Mouse (Mus musculus) olfactory bulb, adult 2 months (tissue): ENCODE measurements around the gene Dhcr24. TPM values are rescaled to one million over a fixed set of nuclear protein-coding genes. Genes with fewer than 3 reads are reported as not detected.
A peak's percentile ranks its signal among the peaks of the same experiment; 100 is the strongest.

ENCODE experiments used
- H3K27ac ChIP-seq: fragments of 200-500 bp; 2 replicates; pipeline ENCODE4 v1.5.1; 2012; ENCODE audit warnings: low read depth, low read length; ENCODE audit not compliant: insufficient read depth
- H3K4me1 ChIP-seq: fragments of 200-500 bp; 2 replicates; pipeline ENCODE4 v1.6.1; 2012; ENCODE audit warnings: low read length; ENCODE audit not compliant: control insufficient read depth, insufficient read depth
- H3K4me3 ChIP-seq: fragments of 200-500 bp; 2 replicates; pipeline ENCODE4 v1.5.1; 2012; ENCODE audit warnings: mild to moderate bottlenecking, low read depth, low read length, moderate library complexity; ENCODE audit not compliant: insufficient read depth
- CTCF ChIP-seq: fragments of 200-500 bp; IDR thresholded peaks from 2 replicates; pipeline ENCODE4 v1.5.1; 2012; ENCODE audit warnings: low read depth, mild to moderate bottlenecking, low read length, moderate library complexity; ENCODE audit not compliant: insufficient read depth
- POLR2A ChIP-seq: fragments of 200-500 bp; IDR thresholded peaks from 2 replicates; pipeline ENCODE4 v1.6.1; 2012; ENCODE audit warnings: mild to moderate bottlenecking, low read depth, low read length, moderate library complexity; ENCODE audit not compliant: insufficient read depth
- WGBS: fragments of 180-500 bp; shearing (Covaris S2); methylation state at CpG from one replicate; pipeline ENCODE4 v1.1.7; 2018; 5-methylcytosine and 5-hydroxymethylcytosine counted together
- polyA plus RNA-seq: library from polyadenylated mRNA; stranded (reverse); fragments of >200 nt; gene quantifications from 2 replicates; pipeline ENCODE4 v1.2.4, GENCODE M21; 2012; ENCODE audit warnings: low replicate concordance; ENCODE audit not compliant: missing spikeins, insufficient read depth, insufficient read length

Gene Dhcr24
- polyA plus RNA-seq, 1 experiment: not detected

GRCm38 (mm10) chr4:106557262-106557661 is 3.6 kb upstream of the Dhcr24 start:
- Histone ChIP-seq H3K27ac (no peak overlapping the region), H3K4me3 (no peak overlapping the region), H3K4me1 (peaks cover 8% of the 10 kb centered on the region)
- TF ChIP-seq CTCF (no peak), POLR2A (no peak)
- WGBS: 84% methylated on average over 5 of the region's 5 CpGs

- H3K4me3 ChIP-seq: no peak overlapping the region
- H3K27ac ChIP-seq: no peak overlapping the region
- H3K4me1 ChIP-seq: peaks cover 15% of the 10 kb centered on the region
- WGBS: no CpG with 5 or more reads among the region's 1 CpGs
- TF ChIP-seq POLR2A (no peak), CTCF (no peak)
These were observed 2.9 kb upstream of the Dhcr24 start for GRCm38 (mm10) chr4:106557978-106558377.

- no peak overlapping the region for H3K4me3 ChIP-seq
- H3K4me1 ChIP-seq: peaks cover 23% of the 10 kb centered on the region
- 47% methylated on average over 13 of the region's 13 CpGs for WGBS
- TF ChIP-seq POLR2A: no peak
- TF ChIP-seq CTCF: no peak
- H3K27ac ChIP-seq: no peak overlapping the region
These were observed 1.3 kb upstream of the Dhcr24 start for GRCm38 (mm10) chr4:106559343-106560212.

- WGBS: 7% methylated on average over 19 of the region's 20 CpGs
- TF ChIP-seq CTCF: no peak
- TF ChIP-seq POLR2A: no peak
- Histone ChIP-seq H3K4me1 (peaks cover 23% of the 10 kb centered on the region), H3K4me3 (peak overlapping the region; percentile 72), H3K27ac (peak overlapping the region; percentile 9; the same call in 1 of the 2 replicates)
These were observed 509 bp upstream of the Dhcr24 start for GRCm38 (mm10) chr4:106560213-106560845.

- WGBS: 10% methylated on average over 6 of the region's 6 CpGs
- TF ChIP-seq POLR2A: no peak
- TF ChIP-seq CTCF: no peak
These were observed 1.2 kb downstream of the Dhcr24 start for GRCm38 (mm10) chr4:106562006-106562405.

GRCm38 (mm10) chr4:106562837-106563790 is 2.3 kb downstream of the Dhcr24 start:
- Histone ChIP-seq H3K4me3 (0 out of 2 replicates have a peak overlapping the region, but pooled peaks have one; percentile 7), H3K4me1 (peaks cover 23% of the 10 kb centered on the region), H3K27ac (no peak overlapping the region)
- TF ChIP-seq POLR2A: no peak
- no peak for TF ChIP-seq CTCF
- WGBS: 61% methylated on average over 9 of the region's 9 CpGs

More at GRCm38 (mm10) chr4:106562006-106562405, 1.2 kb downstream of the Dhcr24 start:
- Histone ChIP-seq H3K4me3 (peak overlapping the region; percentile 72), H3K4me1 (peaks cover 23% of the 10 kb centered on the region), H3K27ac (no peak overlapping the region)

GRCm38 (mm10) chr4:106564161-106564560 is 3.3 kb downstream of the Dhcr24 start:
- no peak overlapping the region for H3K4me3 ChIP-seq
- peaks cover 23% of the 10 kb centered on the region for H3K4me1 ChIP-seq
- no peak overlapping the region for H3K27ac ChIP-seq
- TF ChIP-seq CTCF (no peak), POLR2A (no peak)
- WGBS: 79% methylated on average over 11 of the region's 11 CpGs

GRCm38 (mm10) chr4:106569680-106570079 is 8.8 kb downstream of the Dhcr24 start:
- H3K4me3 ChIP-seq: no peak overlapping the region
- H3K4me1 ChIP-seq: no peaks in the 10 kb centered on the region
- 95% methylated on average over 4 of the region's 4 CpGs for WGBS
- no peak overlapping the region for H3K27ac ChIP-seq
- no peak for TF ChIP-seq CTCF
